Mouse (Mus musculus): ENCODE results near the gene Adcy1. TPM values are rescaled to one million over a fixed set of nuclear protein-coding genes. Genes with fewer than 3 reads are reported as not detected.

Adcy1 gene
- total RNA-seq, 1 experiment from 2014 or later, result not detected

DNA sequence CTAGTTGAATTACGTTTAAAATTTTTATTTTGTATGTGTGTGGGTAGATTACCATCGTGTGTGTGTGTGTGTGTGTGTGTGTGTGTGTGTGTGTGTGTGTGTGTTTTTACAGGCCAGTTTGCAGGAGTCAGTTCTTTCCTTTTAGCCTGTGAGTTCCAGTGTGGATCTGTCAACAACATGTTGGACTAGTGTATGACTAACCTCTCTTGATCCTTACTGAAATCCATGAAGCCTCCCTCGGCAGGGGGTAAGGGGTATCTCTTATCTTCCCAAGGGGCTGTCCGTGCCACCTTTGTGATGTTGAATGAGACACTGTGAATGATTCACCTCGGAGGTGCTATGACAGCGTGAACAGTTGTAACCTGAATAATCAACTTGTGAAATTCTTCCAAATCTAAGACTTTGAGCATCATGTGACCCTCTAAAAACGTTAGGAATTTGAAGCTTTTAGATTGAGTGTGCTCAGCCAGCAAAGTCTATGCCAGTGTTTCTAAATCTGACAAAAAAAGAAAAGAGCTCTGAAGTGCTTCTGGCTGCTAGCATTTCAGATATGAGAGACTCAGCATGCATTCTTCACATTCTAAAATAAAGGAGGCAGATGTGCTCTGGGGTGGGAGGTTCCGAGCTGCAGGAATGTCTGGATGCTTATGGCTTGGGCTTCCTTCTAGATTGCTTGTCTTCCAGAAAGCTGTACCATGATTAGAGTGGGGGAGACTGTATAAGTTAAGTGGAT is 66.2 kb downstream of the Adcy1 start:
- ATAC-seq (replicated peaks; ENCODE audit: insufficient number of reproducible peaks, low FRiP score, low TSS enrichment, poor library complexity, severe bottlenecking), result no peak

DNA sequence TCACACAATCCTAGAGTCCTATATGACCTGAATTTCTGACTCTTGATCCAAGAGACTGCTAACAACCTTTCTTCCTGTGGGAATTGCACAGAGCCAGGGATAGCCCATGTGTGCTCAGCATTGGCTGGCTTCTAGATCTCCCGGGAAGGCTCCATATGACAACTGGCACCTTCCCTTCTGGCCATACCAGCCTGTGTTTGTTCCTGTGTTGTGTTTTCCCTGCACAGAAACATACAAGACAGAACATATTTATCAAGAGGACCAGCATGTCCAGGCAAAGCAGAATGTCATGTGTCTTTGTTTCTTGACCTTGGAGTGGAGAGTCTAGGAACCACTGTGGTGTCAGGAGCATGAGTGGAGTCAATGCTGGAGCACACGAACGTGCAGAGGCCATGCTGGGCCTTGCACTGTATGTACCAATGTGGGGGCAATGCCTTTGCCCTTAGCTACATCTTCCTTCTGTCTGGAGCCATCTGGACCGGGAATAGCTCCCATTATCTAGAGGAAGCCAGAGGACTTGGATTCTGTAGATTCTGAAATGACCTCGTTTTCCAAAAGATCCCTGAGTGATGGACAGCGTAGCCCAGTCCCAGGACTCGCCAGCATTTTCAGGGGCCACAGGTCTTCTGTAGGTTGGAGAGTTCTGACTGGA is 69.6 kb downstream of the Adcy1 start:
- no peak for ATAC-seq (replicated peaks; ENCODE audit: insufficient number of reproducible peaks, low FRiP score, low TSS enrichment, poor library complexity, severe bottlenecking)

DNA sequence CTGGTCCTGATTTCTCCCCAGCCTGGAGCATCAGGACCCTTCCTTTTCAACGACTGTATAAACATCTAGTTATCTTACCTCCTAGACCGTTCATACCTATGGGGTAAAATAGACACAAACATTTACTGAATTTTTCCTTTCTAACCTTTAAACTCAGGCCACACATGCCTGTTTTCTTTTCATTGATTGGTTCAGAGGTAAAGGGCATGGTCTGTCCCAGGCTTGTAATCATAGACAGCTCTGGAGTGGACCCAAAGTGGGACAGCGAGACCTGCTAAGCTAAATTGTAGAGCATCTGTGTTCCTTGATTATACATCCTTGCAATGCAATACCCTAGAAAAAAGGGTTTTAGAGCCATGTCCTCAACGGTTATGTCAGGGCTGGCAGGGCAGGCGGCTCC is 70.4 kb downstream of the Adcy1 start:
- no peak for ATAC-seq (replicated peaks; ENCODE audit: insufficient number of reproducible peaks, low FRiP score, low TSS enrichment, poor library complexity, severe bottlenecking)

DNA sequence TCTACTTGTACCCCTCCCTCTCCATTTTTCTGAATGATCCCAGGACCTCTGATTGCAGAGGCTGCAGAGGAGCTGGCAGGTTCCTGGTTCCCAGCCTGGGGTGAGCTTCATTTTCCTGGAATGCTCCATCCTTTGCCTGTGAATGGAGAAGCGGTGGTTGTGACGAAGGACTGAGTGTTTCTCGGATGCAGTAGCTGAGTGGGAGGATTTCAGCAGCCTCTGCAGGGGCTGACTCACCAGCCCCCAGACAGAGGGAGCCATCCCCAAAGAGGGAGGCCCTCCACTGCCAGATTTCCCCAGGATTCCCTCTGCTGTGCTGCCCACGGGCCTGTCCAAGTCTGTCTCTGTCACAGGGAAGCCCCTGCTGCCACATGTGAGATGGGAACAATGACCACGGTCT is 71.0 kb downstream of the Adcy1 start:
- no peak for ATAC-seq (replicated peaks; ENCODE audit: insufficient number of reproducible peaks, low FRiP score, low TSS enrichment, poor library complexity, severe bottlenecking)

DNA sequence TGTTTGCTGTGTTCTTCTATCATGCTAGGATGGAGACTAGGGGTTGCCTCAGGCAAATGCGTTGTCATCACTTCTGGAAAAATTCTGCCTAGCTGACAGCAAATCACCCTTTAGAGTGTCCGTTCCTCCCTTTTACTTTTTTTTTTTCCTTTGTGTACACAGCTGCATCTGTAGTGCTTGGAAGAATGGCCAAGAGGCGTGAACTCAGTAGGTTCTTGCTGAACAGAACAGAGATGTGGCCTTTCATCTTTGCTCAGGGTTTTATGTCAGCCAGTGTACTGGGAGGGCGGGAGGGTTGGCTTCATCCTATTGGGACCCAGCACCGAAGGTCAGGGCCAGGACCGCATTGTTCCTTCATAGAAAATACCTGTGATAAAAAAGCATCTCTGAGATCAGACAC is 72.0 kb downstream of the Adcy1 start:
- no peak for ATAC-seq (replicated peaks; ENCODE audit: insufficient number of reproducible peaks, low FRiP score, low TSS enrichment, poor library complexity, severe bottlenecking)

DNA sequence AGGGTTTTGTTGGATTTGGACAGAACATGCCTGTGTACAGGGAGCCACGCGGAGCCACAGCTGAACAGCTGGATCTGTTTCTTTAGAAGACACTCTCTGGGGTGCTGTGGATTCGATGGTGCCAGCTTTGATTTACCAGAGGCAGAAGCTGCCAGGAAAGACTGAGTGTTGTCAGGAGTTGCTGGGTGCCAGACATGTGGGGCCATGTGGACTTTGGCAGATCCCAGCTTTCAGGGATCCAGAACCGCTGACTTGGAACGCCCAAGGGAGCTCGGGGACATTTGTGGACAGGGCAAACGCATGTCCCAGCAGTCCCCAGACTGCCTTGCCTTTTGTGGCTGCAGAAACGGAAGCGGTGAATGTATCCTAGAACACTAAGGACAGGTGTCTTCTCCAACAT is 72.5 kb downstream of the Adcy1 start:
- no peak for ATAC-seq (replicated peaks; ENCODE audit: insufficient number of reproducible peaks, low FRiP score, low TSS enrichment, poor library complexity, severe bottlenecking)

DNA sequence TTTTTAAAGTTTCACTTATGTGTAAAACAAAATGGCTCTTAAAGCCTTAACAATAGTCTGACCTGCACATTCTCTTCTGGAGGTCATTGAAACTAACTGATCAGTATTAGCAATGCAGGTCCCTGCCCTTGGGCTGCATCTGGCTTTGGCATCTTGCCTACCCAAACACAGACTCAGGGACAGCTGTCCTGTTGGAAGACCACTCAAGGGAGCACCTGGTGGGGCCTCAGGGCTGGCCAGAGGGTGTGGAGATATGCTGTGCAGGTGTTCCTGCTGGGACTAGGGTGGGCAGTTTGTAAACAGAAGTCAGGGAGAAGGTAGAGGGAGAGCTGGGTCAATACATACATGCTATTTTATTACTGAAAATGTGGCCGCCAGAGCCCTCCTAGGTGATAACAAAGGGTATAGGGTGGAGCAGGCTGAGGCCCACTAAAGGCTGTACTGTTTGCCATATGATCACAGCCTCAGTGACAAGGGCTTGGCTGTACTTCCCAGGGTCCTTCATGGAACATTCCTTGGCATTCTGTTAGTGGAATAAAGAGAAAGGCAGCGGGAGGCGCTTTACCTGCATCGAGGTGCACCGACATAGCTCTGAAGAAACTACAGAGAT is 73.1 kb downstream of the Adcy1 start:
- no peak for ATAC-seq (replicated peaks; ENCODE audit: insufficient number of reproducible peaks, low FRiP score, low TSS enrichment, poor library complexity, severe bottlenecking)

DNA sequence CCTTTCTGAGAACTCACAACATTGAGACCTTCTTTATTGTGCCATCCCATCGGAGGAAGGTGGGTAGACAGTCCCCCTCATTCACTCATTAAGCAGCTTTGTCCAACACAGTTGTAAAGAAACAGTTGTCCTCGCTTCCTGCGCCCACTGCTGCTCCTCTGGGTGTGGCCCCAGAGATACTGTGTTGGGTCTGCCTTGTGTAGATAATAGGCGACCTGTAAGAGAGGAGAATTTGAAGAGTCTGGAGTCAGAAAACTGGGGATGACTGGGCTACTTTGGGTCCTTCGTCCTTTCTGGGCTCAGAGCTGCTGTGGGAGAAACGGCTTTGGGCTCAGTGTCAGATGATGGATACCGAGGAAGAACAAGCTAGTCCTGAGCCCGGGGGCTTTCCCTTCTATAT is 75.1 kb downstream of the Adcy1 start:
- ATAC-seq (replicated peaks; ENCODE audit: insufficient number of reproducible peaks, low FRiP score, low TSS enrichment, poor library complexity, severe bottlenecking), result no peak

DNA sequence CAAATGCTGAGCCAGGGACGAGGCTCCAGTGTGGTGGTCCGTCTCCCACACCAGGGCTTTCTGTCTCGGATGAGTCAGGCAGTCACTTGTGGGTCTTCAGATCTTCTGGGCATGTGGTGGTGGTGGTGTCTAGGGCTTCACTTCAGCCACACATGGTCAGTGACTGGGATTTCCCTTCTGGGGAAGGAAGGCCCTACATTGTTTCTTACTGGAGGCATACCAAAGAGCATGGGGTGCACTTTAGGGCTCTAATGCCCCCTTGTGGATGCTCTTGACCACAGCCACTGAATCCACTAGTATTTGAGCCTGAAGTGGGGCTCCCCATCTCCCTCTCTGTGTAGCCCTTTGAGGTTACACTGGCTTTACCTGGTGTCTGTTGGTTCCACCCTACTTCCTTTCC is 77.2 kb downstream of the Adcy1 start:
- ATAC-seq (replicated peaks; ENCODE audit: insufficient number of reproducible peaks, low FRiP score, low TSS enrichment, poor library complexity, severe bottlenecking), result no peak

DNA sequence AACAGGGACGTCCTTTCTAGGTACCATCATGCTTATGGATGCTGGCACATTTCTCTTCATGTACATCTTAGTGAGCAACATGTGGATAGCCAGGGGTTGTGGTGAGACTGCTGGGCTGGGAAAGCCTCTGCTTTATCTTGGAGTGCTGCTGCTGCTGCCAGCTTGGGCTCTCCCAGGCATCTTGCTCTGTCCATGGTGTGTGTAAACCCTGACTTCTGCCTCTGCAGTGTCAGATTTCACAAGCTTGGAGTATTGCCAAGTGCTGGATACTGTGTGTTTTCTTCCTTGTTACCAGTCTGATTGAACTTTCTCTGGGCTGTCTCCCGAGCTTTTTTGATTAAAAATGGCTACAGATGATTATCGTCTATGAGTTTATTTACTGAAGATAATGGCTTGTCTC is 79.4 kb downstream of the Adcy1 start:
- no peak for ATAC-seq (replicated peaks; ENCODE audit: insufficient number of reproducible peaks, low FRiP score, low TSS enrichment, poor library complexity, severe bottlenecking)

DNA sequence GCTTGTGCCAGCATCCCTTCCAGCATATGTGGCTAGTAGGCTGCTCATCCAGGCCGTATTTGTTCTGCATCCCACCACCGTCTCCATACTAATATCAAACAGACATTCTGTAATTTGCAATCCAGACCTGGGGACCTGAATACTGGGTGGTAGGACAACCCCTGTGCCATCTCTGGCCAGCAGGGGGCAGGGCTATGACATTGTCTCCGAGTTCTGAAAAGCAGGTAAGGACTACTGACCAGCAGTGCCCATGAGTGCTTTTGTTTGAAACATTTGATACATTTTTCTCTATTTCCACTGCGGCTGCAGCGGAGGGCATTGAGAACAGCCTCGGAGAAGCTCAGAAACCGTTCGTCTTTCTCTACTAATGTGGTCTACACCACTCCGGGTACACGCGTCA is 81.1 kb downstream of the Adcy1 start:
- no peak for ATAC-seq (replicated peaks; ENCODE audit: insufficient number of reproducible peaks, low FRiP score, low TSS enrichment, poor library complexity, severe bottlenecking)

DNA sequence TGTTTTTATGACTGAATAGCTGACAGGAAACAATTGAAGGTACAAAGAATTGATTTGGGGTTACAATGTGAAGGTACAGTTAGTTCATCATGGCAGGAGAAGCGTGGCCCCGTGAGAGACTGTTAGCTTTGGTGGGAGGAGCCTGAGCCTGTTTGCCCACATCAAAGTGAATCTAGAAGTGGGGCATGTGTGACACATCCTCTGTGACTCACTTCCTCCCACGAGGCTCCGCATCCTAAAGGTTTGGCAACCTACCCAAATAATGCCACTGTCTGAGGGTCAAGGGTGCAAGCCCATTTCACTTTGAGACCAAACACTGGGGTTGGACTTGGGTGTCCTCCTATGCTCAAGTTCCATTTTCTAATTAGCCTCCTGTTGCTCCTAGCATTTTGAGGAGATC is 81.9 kb downstream of the Adcy1 start:
- ATAC-seq (replicated peaks; ENCODE audit: insufficient number of reproducible peaks, low FRiP score, low TSS enrichment, poor library complexity, severe bottlenecking), result no peak

DNA sequence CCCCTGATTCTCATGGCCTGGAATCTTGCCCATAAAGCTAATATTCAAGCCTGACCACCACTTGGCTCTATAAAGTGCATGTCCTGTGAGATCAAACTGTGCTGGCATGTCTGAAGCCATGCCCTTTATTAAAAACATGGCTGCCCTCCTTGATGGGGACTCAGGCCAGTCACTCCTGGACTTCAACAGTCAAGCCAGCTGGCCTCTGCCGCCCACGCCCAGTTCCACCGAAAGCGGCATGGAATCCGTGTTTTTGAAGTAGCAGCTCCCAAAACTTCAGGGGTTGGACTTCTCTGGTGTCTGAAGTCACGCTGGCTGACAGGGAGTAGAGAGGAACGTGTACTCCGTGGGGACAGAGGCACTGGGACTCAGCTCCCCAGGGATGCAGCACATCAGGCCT is 84.2 kb downstream of the Adcy1 start:
- ATAC-seq (replicated peaks; ENCODE audit: insufficient number of reproducible peaks, low FRiP score, low TSS enrichment, poor library complexity, severe bottlenecking), result no peak; the same call in 1 of the 2 replicates

DNA sequence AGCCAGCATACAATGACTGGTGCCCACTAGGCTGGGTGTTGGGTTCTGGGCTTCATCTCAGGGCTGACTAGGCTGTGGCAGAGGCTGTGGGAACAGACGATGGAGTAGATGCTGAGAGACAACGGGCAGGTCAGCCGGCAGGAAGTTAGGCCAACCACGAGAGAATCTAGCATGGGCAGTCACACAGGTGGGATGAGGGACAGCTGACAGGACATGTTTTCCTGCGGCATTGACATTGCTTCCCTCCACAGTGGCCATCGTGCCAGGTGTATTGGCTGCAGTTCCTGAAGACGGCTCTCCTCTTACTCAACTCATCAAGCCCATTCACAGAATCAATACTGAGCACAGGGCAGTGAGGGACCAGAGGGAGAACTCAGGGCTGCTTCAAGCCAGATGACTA is 84.7 kb downstream of the Adcy1 start:
- ATAC-seq (replicated peaks; ENCODE audit: insufficient number of reproducible peaks, low FRiP score, low TSS enrichment, poor library complexity, severe bottlenecking), result no peak

DNA sequence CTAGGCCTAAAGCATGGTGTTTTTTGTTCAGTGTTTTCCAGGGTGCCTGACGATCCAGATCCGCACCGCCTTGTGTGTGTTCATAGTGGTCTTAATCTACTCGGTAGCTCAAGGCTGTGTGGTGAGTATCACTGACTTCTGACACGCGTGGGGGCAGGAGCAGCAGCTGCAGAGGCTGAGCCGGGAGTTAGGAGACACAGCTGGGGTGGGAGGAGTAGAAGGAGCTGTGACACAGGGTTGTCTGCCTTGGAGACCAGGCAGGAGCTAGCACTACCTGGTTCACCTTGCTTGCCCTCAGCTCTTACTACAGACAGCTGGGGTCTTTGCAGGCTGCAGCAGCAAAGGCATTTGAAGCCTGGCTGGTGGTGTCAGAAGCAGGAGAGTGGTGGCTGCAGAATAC is 86.2 kb downstream of the Adcy1 start:
- ATAC-seq (replicated peaks; ENCODE audit: insufficient number of reproducible peaks, low FRiP score, low TSS enrichment, poor library complexity, severe bottlenecking), result no peak

DNA sequence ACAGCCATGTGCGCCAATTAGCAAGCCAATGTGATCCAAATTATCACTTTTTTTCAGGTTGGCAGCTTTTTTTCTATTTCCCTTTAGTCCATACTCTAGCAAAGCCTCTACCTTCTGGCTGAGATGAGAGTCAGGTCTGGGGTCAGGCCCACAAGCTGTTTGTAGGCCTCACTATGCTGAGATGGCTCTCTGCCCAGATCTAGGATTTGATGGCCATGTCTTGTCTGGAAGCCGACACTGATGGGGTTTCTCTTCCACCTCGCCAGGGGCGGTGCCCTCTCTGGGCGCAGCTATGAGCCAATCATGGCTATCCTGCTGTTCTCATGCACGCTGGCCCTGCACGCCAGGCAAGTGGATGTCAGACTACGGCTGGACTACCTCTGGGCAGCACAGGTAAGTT is 87.2 kb downstream of the Adcy1 start:
- no peak for ATAC-seq (replicated peaks; ENCODE audit: insufficient number of reproducible peaks, low FRiP score, low TSS enrichment, poor library complexity, severe bottlenecking)

DNA sequence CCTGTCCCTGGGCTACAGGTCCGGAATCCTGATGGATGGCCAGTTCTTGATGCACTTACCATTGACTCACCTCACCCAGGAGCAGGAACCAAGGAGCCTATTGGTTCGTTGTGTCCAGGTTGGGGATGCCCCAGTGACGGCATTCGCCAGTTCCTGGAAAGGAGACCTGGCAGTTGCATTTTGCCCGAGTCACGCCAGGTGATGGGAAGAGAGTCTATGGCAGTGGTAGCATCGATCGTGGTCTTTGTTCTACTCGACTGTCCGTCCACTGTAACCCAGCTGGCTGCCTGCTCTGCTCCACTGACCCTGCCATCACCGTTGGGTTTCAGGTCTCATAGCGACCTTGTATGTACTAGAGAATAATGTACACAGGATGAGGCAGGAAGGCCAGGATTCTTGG is 89.1 kb downstream of the Adcy1 start:
- ATAC-seq (replicated peaks; ENCODE audit: insufficient number of reproducible peaks, low FRiP score, low TSS enrichment, poor library complexity, severe bottlenecking), result no peak

DNA sequence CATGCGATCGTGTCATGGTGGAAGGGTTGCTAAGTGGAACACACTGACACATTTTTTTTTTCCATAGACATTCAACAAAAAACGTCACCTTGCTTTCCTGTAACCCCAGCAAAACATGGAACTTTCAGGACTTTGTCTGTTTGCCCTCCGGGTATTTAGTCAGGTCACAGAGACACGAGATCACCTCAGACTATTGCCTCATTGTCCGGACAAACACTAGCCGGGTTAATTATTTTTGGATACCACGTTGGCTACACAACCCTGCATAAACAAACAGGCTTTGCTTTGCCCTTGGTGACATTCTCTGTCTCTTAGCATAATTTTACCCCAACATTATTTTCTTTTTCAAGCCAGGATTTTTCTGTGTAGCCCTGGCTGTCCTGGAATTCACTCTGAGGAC is 89.8 kb downstream of the Adcy1 start:
- ATAC-seq (replicated peaks; ENCODE audit: insufficient number of reproducible peaks, low FRiP score, low TSS enrichment, poor library complexity, severe bottlenecking), result no peak

DNA sequence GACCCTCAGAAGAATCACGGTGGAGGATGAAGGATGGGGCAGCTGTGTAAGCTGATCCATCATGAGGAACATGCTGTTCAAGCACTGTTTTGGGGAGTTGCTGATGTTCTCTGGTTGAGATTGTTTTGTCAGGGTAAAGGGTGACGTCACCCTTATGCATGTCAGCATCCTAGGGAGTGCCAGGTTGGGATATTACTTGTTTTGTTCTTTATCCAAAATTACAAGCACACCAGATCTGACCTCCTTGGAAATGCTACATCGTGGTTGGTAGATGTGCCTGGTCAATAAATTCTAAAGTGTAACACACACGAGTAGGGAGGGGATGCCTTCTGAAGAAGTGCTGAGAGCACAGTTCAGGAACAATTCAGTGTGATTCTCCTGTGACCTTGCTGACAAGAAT is 93.1 kb downstream of the Adcy1 start:
- no peak for ATAC-seq (replicated peaks; ENCODE audit: insufficient number of reproducible peaks, low FRiP score, low TSS enrichment, poor library complexity, severe bottlenecking)

DNA sequence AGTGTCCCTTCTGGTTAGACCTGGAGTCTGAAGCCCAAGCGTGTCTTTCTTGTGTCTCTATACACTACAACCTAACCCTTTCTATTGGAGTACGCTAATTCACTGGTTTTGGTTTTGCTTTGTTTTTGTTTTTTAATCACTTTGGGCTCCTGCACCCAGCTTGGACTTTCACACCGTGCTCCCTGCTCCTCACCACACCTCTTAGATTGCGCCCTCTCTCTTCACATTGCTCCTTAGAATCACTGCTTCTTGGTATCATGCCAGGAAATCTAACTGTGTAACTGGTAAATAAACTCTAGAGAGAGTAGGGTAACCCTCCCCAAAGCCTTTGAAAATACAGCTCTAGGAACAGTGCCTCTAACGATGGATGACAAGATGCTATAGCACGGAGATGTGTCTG is 94.9 kb downstream of the Adcy1 start:
- ATAC-seq (replicated peaks; ENCODE audit: insufficient number of reproducible peaks, low FRiP score, low TSS enrichment, poor library complexity, severe bottlenecking), result no peak

All from monocyte, adult 5-6 weeks (primary cell).